Mouse (Mus musculus) left cerebral cortex, postnatal 36 days (tissue): ENCODE data around the gene Mllt10. TPM values are rescaled to one million over a fixed set of nuclear protein-coding genes. Genes with fewer than 3 reads are reported as not detected.

Experiments
- DNase-seq, 2 experiments: peaks; one replicate each; pipeline ENCODE4 v3.0.0; 2021 to 2022; ENCODE audit warnings: low spot score in 2 of 2, mixed read lengths in 1 of 2
- intact Hi-C: fragments of 180-260 bp; cut with DNase I; formaldehyde crosslinking; loops from one replicate; pipeline ENCODE4 v1.15.1; 2025
- total RNA-seq, 2 experiments: library from RNA; stranded (reverse); gene quantifications; 2 replicates each; pipeline ENCODE4 v1.2.3; 2021

The Mllt10 gene
- total RNA-seq, 2 experiments from 2014 or later, result 49.4 to 57.6 TPM

- intact Hi-C loops, result no loop called here
Measured at GRCm38 (mm10) chr2:18049279-18049821, 5.7 kb upstream of the Mllt10 start.

GRCm38 (mm10) chr2:18050018-18050417 is 5.0 kb upstream of the Mllt10 start:
- no peak for DNase-seq
- intact Hi-C loops, result no loop called here

More at GRCm38 (mm10) chr2:18049279-18049821, 5.7 kb upstream of the Mllt10 start:
- no peak for DNase-seq

- intact Hi-C loops, result no loop called here
- no peak for DNase-seq
Measured at GRCm38 (mm10) chr2:18050541-18050985, 4.5 kb upstream of the Mllt10 start.

GRCm38 (mm10) chr2:18051026-18051830 is 3.8 kb upstream of the Mllt10 start:
- intact Hi-C loops, result no loop called here

GRCm38 (mm10) chr2:18051831-18052170 is 3.2 kb upstream of the Mllt10 start:
- intact Hi-C loops, result no loop called here
- DNase-seq, result no peak

More at GRCm38 (mm10) chr2:18051026-18051830, 3.8 kb upstream of the Mllt10 start:
- DNase-seq, result no peak

GRCm38 (mm10) chr2:18052581-18052980 is 2.5 kb upstream of the Mllt10 start:
- intact Hi-C loops, result no loop called here
- no peak for DNase-seq

GRCm38 (mm10) chr2:18053243-18053950 is 1.6 kb upstream of the Mllt10 start:
- no peak for DNase-seq
- intact Hi-C loops, result no loop called here

GRCm38 (mm10) chr2:18053951-18054530 is 996 bp upstream of the Mllt10 start:
- intact Hi-C loops, result no loop called here
- DNase-seq, result no peak

- peak; percentile 89 to 92 for DNase-seq
- intact Hi-C loops, result loop anchor here (5.0 kb wide), 1 partner anchor 324 kb away; the partner anchor contains the start of gene Nebl
Measured at GRCm38 (mm10) chr2:18055929-18056785, 1.1 kb downstream of the Mllt10 start.

- intact Hi-C loops, result loop anchor here (5.0 kb wide), 1 partner anchor 325 kb away; the partner anchor contains the start of gene Nebl
- DNase-seq, result peak; percentile 85
Measured at GRCm38 (mm10) chr2:18056786-18057255, 1.8 kb downstream of the Mllt10 start.

GRCm38 (mm10) chr2:18057336-18058145 is 2.5 kb downstream of the Mllt10 start:
- intact Hi-C loops, result loop anchor here (5.0 kb wide), 1 partner anchor 325 kb away; the partner anchor contains the start of gene Nebl
- peak; percentile 67 to 78 for DNase-seq

- intact Hi-C loops, result loop anchor here (5.0 kb wide), 1 partner anchor 326 kb away; the partner anchor contains the start of gene Nebl
- DNase-seq, result no peak
Measured at GRCm38 (mm10) chr2:18058146-18058708, 3.2 kb downstream of the Mllt10 start.

GRCm38 (mm10) chr2:18059063-18059462 is 4.0 kb downstream of the Mllt10 start:
- intact Hi-C loops, result loop anchor here (5.0 kb wide), 1 partner anchor 327 kb away; the partner anchor contains the start of gene Nebl
- DNase-seq, result no peak

GRCm38 (mm10) chr2:18059891-18060290 is 4.9 kb downstream of the Mllt10 start:
- intact Hi-C loops, result loop anchor here (5.0 kb wide), 1 partner anchor 328 kb away; the partner anchor contains the start of gene Nebl

GRCm38 (mm10) chr2:18060396-18060795 is 5.4 kb downstream of the Mllt10 start:
- intact Hi-C loops, result no loop called here
- DNase-seq, result no peak

More at GRCm38 (mm10) chr2:18059891-18060290, 4.9 kb downstream of the Mllt10 start:
- no peak for DNase-seq

- intact Hi-C loops, result loop anchor here (2.0 kb wide), 1 partner anchor 35 kb away; no protein-coding TSS in a partner anchor
- DNase-seq, result peak; percentile 68 to 69
Measured at GRCm38 (mm10) chr2:18063763-18064251, 8.8 kb downstream of the Mllt10 start.

- intact Hi-C loops, result loop anchor here (2.0 kb wide), 1 partner anchor 36 kb away; no protein-coding TSS in a partner anchor
- DNase-seq, result peak; percentile 91 to 95
Measured at GRCm38 (mm10) chr2:18064356-18064858, 9.4 kb downstream of the Mllt10 start.
